Mouse (Mus musculus): ENCODE results near the gene Slc22a18. TPM values are rescaled to one million over a fixed set of nuclear protein-coding genes. Genes with fewer than 3 reads are reported as not detected.
A peak's percentile ranks its signal among the peaks of the same experiment; 100 is the strongest.

Gene Slc22a18
- total RNA-seq, 2 experiments from 2014 or later = not detected

DNA sequence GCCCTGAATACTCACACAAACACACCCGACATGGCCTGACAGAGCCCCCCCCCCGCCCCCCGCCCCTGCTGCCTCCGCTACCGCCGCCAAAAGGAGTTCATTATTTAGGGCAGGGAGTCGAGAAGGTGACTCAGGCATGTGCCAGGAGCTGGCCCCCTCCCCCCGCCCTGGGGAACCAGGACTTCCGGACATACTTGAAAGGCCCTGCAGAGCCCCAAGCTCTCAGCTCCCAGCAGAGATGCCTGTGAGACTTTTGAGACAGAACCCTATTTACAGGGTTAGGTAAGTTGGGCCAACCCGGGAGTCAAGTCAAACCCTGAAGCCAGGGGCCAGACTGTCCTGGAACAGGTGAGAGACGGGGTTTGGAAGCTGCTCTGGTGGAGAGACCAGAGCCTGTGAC lies 11.6 kb upstream of the Slc22a18 start:
- ATAC-seq (replicated peaks; ENCODE audit: low FRiP score, poor library complexity, severe bottlenecking) = no peak

DNA sequence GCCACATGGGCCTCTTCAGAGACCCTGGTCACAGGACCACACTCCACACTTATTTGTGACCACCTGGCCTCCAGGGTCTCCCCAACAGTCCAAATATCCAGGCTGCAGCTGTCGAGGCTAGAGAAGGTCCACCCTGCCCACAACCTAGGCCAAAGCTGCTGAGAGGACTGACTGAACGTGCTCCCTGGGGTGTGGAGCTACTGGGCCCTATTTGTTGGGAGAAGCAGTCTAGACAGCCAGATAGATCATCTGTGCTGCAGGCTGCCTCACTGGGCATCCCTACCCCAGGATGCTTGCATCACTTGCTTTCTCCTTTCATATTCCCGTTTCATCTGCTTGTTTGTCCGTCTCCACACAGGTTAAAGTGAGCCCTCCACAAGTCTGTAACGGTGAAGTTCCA lies 11.0 kb upstream of the Slc22a18 start:
- ATAC-seq (replicated peaks; ENCODE audit: low FRiP score, poor library complexity, severe bottlenecking) = no peak

DNA sequence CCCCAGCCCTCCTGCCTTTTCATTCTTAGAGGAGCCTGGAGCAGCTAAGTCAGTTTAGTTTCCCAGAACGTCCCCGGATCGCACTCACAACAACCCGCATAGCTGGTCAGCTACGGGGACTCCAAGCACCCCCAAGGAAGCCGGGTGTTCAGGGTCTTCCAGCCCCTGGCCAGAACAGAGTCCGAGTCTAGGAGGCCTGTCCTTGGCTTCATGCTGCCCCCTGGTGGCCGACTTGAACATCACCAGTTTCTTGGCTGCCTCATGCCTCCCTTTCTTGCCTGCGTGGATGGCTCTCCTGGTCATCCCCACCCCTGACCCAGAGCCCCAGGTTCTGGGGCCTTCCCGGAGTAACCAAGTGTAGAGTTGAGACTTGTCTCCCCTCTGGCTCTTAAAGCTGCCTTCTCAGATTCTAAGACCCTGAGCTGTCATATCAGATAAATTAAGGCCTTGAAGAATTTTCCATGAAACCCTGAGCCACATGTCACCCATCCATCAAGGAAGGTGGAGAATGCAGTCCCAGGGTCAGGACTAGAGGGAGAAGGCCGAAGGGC lies 9.6 kb upstream of the Slc22a18 start:
- ATAC-seq (replicated peaks; ENCODE audit: low FRiP score, poor library complexity, severe bottlenecking) = no peak

DNA sequence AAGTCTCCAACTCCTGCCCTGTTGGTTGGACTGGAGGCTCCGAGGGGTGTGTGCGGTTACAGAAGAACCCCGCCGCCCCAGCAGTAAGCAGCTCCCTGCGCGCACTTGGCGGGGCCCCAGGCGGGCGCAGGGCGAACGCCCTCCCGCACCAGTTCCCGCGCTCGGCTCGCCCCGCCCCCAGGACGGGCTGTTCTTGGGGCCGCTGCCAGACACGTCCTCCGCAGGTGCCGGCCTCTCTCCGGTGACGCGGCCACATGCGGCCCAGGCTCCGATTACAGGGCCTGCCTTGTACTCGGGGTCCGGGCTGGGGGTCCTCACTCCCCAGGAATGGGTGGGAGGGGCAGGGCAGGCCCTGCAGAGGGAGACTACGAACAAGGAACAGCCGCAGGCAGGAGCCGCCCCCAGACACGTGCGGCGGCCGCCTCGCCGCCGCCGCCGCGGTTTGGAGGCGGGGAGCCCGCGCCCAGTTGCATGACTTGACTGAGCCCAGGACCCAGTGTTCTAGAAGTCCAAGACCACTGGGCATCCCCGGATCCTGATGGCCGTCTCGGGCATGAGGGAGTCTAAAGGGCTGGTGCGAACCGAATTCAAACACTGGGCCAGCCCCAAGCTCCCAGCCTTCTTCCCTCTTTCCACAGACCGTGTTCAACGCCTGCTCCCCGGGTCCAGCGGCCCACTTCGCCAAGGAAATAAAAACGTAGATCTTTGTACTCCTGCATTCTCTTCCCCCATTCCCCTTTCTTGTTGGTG lies 8.6 kb upstream of the Slc22a18 start:
- ATAC-seq (replicated peaks; ENCODE audit: low FRiP score, poor library complexity, severe bottlenecking) = no peak

DNA sequence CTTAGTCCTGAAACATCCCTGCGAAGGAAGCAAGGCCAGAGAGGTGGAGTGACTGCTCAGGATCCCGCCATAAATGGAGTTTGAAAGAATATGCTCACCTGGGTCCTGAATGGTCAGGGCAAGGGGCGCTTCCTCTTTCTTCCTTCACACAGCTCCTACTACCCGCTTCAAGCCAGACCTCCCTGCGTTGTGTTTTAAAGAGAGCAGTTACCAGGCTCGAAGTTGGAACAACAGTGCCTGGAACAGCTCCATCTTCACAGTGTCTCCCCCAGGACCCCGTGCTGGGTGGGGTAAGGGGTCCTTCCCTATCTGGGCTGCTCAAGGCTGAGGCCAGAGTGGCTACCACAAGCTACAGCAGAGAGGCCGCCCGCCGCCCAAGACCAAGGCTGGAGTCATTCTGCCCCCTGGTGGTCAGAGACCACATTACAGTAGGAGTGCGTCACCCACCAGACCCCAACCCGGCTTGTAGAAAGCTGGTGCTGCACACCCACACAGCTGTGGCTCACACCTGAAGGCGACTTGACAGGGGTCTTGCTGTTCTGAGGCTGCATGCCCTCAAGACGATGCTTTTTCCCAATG lies 7.3 kb upstream of the Slc22a18 start:
- peak; percentile 54; the same call in 1 of the 2 replicates for ATAC-seq (replicated peaks; ENCODE audit: low FRiP score, poor library complexity, severe bottlenecking)

DNA sequence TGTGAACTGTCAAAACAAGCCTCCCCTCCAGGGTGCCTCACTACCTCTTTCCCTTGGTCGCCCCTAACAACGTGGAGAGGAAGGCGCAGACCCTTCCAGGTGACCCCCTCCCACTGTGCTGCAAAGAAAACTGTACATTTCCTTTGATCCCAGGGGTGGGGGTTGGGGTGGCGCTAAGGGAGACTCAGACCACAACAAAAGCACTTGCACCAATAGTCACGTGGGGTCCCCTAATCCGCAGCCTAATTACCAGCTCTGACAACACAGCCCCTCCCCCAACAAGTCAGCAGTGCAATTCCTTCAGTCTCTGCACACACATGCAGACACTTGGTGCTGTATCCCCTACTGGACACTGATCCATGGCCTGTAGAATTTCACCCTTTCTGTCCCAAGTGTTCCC lies 5.8 kb upstream of the Slc22a18 start:
- ATAC-seq (replicated peaks; ENCODE audit: low FRiP score, poor library complexity, severe bottlenecking) = no peak

DNA sequence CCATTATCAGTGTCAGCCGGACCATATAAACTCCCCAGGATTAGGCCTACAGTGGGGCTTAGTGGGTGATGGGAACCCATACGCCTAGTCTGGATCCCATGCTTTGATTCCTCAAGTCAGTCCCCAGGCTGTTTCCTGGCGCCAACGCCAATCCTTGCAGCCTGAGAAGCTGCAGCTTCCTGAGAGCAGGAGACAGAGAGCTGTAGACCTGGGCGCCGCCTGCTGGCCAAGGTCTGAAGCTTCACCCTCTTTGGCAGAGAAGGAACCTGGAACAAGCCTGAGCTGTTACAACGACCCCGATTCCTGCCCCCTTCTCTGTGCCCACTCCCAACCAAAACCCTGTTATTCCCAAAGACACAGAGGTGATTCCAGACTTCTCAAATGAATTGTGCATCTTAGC lies 3.6 kb upstream of the Slc22a18 start:
- peak; percentile 67 for ATAC-seq (replicated peaks; ENCODE audit: low FRiP score, poor library complexity, severe bottlenecking)

DNA sequence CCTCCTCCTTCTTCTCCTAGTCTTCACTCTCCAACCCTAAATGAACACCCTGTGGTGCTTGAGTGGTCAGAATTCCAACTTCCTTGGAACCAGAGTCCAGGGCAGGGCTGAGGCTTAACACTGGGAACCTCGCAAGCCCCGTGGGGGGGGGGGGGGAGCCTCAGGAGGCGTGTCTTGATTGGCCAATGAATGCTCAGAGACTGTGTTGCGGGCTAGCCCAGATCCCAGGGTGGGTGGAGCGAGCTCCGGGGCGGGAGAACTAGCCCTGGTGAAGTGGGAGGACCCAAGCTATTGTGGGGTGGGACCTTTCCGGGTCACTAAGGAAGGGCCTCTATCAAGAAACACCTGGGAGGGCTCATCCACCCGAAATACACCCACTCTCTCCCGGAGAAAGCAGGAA lies 1.3 kb downstream of the Slc22a18 start:
- ATAC-seq (replicated peaks; ENCODE audit: low FRiP score, poor library complexity, severe bottlenecking) = no peak

DNA sequence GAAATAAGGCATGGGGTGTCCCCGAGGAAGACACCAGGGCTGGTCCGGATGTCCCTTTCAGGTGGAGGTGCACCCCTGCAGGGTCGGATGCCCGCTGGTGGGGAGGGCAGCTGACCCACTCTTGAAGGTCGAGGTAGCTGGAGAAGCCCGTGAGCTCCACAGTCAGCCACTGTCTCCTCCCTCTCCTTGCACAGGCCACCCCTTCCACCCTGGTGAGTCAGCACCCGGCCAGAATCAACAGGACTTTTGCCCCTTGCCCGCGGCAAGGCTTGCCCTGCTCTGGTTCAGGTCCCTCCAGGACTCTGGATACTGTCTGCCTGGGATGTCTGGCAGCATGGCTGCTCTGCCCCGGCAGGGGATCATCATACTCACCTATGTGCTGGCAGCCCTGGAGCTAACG lies 2.3 kb downstream of the Slc22a18 start:
- ATAC-seq (replicated peaks; ENCODE audit: low FRiP score, poor library complexity, severe bottlenecking) = no peak

DNA sequence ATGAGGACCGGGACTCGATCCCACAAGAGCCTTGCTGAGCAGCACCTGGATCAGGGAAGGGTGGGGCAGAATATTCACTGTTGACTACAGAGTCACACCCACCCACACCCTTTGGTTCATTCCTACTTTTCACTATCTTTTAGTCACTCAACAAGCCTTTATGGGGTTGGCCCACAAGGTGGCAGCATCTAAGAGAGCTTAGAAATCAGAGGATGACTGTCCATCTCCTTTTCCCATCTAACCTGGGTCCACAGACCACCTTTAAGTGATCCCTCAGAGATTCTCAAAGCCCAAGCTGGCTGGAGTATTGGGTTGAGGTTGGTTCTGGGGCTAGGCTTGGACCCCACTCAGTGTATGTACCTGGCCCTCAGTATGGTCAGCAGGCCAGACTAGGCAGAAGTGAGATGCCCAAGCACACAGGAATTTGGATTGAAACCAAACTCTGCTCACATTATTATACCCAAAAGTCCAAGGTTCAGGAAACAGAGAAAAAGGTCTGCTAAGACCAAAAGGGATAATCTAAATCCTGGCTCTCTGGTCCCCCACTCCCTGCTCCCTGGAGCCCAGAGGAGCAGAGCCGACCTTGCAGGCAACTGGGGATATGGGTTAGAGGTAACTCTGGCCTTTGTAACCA lies 3.3 kb downstream of the Slc22a18 start:
- no peak for ATAC-seq (replicated peaks; ENCODE audit: low FRiP score, poor library complexity, severe bottlenecking)

DNA sequence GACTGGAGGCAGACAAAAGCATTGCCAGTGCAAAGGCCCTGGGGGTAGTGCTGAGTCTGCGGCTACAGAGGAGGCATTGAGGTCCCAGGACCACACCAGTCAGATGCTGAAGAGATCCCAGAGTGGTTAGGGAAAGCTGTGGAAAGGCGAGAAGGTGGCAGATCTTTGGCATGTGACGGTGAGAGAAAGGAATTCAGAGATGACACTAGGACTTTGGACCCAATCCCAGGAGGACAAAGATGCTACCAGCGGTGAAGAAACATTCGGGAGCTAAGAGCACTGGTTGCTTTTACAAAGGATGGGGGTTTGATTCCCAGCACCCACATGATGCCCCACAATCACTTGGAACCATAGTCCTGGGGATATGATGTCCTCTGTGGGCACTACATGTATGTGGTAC lies 4.3 kb downstream of the Slc22a18 start:
- ATAC-seq (replicated peaks; ENCODE audit: low FRiP score, poor library complexity, severe bottlenecking) = no peak

DNA sequence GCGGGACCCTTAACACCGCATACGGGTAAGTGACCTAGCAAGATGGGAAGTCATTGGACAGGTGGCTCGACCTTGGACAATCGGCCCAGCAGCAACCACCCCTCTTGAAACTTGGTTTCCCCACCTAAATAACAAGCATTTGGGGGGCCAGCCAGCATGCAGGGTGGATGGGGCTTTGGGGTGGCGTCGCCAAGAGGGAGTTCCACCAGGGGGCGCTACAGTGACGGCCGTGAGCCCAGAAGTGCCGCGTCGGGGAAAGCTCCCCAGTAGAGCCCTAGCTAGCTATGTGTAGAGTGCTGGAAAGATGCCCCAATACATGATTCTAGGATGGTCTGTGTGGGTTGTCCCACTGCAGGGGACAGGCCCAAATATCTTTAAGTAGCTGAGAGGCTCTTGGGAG lies 7.0 kb downstream of the Slc22a18 start:
- ATAC-seq (replicated peaks; ENCODE audit: low FRiP score, poor library complexity, severe bottlenecking) = peak; percentile 75

DNA sequence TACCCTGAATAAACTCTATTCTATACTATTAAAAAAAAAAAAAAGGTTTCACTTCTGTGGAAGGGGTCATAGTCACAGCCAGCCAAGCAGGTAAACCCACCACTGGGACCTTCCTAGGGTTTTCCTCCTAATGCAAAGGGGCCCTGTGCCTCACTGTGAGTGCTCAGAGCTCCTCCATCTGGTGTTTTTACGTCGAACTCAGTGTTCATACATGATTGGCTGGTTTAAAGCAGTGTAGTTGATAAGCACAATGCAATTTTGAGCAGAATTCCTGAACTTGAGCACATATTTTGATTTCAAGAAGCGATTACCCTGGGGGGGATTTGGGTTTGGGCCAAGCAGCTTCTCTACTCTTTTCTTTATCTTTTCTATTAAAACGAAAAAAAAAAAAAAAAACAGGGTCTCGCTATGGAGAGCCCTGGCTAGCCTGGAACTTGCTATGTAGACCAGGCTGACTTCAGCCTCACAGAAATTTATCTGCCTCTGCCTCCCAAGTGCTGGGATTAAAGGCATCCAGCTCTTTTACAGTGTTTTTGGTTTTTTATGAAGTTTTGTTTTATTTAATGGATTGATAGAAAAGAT lies 8.4 kb downstream of the Slc22a18 start:
- ATAC-seq (replicated peaks; ENCODE audit: low FRiP score, poor library complexity, severe bottlenecking) = no peak

DNA sequence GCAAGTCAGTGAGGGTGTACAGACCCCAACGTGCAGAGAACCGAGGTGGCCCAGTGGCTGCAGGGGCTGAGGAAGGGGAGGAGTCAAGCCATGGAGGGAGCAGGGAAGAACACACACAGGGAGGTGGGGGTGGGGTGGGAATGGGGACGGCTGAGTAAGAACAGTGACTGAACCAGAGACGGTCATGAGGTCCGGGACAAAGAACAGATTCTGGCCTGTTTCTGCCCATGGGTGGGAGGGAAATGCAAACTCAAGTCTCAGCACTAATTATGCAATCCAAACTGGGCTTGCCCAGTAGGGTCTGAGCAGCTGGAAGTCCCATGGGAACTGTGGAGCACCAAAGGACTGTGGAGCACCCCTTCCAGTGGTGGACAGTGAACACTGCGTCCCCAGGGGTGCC lies 9.0 kb downstream of the Slc22a18 start:
- no peak for ATAC-seq (replicated peaks; ENCODE audit: low FRiP score, poor library complexity, severe bottlenecking)

DNA sequence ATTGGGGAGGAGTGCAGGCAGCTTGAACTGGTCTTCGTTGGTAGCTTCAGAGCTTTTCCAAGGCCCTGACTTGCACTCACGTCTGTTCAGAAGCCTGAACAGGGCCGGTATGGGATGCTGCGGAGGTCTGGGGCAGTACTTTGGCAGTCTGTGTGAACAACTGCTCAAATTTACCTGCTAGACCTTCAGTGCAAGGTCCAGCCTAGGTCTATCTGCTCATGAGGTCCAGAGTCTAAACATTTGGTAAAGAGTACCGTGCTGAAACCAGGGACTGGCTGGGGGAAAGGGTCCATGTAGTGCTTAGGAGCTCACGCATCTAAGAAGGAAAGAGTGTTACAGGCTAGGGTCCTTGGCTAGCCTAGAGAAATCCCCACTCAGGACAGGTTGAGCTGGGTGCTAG lies 16.2 kb downstream of the Slc22a18 start:
- ATAC-seq (replicated peaks; ENCODE audit: low FRiP score, poor library complexity, severe bottlenecking) = no peak

DNA sequence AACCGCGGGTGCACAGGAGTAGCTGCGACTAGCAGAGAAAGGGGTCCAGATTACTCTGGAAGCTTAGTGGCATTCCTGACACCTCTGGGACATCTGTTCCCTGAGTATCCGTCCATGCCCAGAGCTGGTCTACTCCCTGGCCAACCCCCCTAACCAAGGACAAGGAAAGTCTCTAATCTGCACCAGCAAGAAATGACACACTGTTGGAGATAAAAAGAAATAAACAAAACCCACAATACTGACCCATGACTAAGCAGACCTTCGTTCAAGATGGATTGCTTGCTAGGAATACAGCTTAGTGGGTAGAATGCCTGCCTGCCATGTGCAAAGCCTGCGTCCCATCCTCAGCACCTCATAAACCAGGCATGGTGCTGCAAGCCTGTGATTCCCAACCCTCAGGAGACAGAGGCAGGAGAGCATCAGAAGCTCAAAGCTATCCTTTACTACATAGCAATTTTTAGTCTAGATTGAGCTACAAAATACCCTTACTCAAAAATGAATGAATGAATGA lies 20.1 kb downstream of the Slc22a18 start:
- no peak for ATAC-seq (replicated peaks; ENCODE audit: low FRiP score, poor library complexity, severe bottlenecking)

DNA sequence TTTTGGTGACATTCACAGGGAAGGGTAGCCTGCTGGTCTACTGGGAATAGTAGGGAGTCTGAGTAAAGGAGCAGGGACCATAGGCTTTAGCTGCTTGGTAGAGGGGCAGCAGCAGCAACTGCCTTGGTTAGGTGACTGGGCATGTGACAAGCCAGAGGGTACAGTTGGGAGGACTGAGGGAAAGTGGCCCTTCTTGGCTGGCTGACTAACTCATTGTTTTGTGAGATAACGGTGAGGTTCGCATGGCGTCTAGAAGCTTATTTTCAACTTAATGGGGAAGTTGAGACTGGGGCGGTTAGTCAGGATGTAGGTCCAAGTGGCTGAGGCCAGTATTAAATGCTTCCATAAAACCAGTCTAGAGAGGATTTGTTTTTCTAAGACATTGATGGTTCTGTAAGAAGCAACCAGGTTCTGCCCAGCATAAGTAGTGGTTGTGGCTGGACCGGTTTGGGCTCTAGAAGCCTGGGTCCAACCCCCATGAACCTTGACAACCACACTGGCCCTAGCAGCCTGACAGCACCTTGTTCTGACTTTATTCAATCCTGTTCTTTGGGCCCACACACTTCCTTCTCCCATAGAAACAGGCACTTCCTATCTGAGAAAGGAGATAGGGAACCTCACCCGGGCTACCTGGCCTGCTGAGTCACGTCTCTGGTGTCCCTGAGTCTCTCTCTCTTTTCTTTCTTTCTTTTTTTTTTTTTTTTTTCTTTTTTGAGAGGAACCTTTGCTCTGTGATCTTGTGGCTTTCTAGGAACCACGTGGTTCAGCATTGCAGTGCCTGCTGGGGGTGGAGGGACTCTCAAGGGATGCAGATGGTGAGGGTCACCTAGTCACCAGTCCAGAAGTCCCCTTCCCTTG lies 21.8 kb downstream of the Slc22a18 start:
- ATAC-seq (replicated peaks; ENCODE audit: low FRiP score, poor library complexity, severe bottlenecking) = no peak

DNA sequence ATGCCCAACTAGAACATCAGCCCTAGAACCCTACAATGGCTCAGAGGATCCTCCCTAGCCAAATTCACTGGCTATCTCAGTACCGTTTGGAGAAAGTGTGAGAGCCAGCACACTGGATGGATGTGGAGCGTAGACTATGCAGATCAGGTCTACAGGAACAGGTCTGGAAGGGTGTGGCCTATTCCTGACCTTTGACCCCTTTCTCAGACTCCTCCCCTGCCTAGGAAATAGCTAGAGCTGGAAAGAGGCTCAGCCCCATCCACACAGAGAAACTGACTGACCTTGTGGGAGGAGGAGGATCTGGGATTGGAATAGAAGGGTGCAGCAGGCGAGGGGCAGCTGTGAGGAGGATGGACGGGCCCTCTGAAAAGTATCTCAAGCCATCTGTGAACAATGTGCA lies 25.0 kb downstream of the Slc22a18 start:
- no peak for ATAC-seq (replicated peaks; ENCODE audit: low FRiP score, poor library complexity, severe bottlenecking)

DNA sequence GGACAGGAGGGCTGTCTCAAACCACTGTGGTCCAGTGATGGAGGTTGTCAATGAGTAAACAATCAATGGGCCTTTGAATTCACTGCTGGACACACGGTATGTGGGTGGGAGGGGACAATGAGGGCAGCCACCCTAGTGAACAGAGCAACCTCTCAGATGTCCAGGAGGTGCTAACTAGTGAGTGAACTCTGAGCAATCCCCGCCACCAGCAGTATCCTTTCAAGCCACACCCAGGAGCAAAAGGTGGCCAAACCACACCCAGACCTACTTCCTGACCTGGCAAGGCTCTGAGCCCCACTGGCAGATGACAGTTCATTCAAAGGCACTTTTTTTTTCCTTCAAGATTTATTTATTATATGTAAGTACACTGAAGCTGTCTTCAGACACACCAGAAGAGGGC lies 27.4 kb downstream of the Slc22a18 start:
- no peak for ATAC-seq (replicated peaks; ENCODE audit: low FRiP score, poor library complexity, severe bottlenecking)
